Mouse (Mus musculus) brain, embryonic 14.5 days (tissue): ENCODE measurements around the gene Comtd1.

Experiments used
- CTCF ChIP-seq: fragments of 200-500 bp; IDR thresholded peaks from 2 replicates; pipeline ENCODE4 v1.5.1; 2012; ENCODE audit warnings: inconsistent platforms, mild to moderate bottlenecking, moderate library complexity, borderline replicate concordance; ENCODE audit not compliant: insufficient read depth, insufficient read length; ENCODE audit errors: extremely low read depth
- POLR2A ChIP-seq: fragments of 200-500 bp; IDR thresholded peaks from 2 replicates; pipeline ENCODE4 v1.6.1; 2012; ENCODE audit warnings: mild to moderate bottlenecking, inconsistent platforms, borderline replicate concordance; ENCODE audit not compliant: poor library complexity, insufficient read depth, insufficient read length, severe bottlenecking; ENCODE audit errors: extremely low read depth

GRCm38 (mm10) chr14:21822307-21822706 is 26.5 kb downstream of the Comtd1 start:
- no peak for TF ChIP-seq POLR2A
- no peak for TF ChIP-seq CTCF
